Mouse (Mus musculus): Measurements from ENCODE around the gene Rtl5. TPM values are rescaled to one million over a fixed set of nuclear protein-coding genes. Genes with fewer than 3 reads are reported as not detected.
"Not testable (repeated sequence)": the region's sequence is repeated elsewhere in the genome, so short reads cannot be mapped to it uniquely, and the experiment has no call there.

The Rtl5 gene
- total RNA-seq (2021) = 1 to 10 TPM; 1.2 to 2.0 TPM
- long read RNA-seq, experiment 1, full-length matches to known transcripts = 1 of 1 reads
- long read RNA-seq, experiment 1, partial matches to known transcripts = 0 of 1 reads
- long read RNA-seq, experiment 1, other reads (novel, unspliced or antisense) = 0 of 1 reads
- long read RNA-seq, experiment 2 = 0 reads

- intact Hi-C loops (cut with DNase I; ENCODE audit: low total_unique reads) = no loop called here
- peak; percentile 77 for DNase-seq
These were observed at the start of gene Rtl5 for GRCm38 (mm10) chrX:102070591-102071471. Gene Rtl5 (minus strand): TSS chrX:102071304.

DNA sequence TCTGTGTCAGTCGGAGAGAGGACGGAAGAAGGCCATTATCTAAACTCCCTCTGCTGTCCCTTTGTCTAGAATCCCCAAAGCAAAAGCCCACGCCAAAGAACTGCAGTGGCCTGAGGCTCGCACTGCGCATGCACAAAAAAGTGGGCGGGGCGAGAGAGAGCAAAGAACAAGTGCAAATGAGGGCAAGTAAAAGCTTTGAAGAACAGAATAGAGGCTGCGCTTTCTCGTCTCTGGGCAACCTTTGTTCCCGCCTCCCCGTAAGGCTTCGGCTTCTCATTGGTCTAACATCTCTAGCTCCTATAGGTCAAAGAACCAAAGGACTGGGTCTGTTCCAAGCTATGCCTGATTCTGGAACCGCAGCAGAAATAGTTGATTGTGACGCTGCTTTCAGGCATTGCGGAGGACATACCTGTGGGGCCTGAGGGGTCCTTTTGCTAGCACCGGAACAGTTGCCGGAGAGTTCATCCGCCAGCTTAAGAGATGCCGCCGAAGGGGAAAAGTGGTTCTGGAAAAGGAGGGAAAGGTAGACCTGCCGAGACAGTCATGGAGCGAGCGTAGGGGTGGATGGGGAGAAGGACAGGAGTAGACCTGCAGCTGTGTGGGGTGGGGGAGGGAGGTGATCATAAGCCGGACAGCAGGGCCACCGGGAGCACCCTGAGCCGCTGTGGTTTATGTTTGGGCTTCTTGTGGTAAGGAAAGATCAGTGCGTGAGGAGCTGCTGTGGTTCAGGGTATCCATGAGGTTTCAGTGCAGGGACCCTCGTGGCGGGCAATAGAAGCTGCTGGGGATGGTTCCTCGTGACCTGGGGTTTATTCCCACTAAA, 48.1 kb upstream of the Rtl5 start, which contains the start of gene Pin4:
Gene Pin4 (plus strand): TSS at position 406 of the 823 bp plus-strand sequence.
- intact Hi-C loops (cut with DNase I; ENCODE audit: low total_unique reads) = no loop called here
- DNase-seq = peak; percentile 92

GRCm38 (mm10) chrX:102115676-102116075, 44.6 kb upstream of the Rtl5 start:
- no peak for DNase-seq
- intact Hi-C loops (cut with DNase I; ENCODE audit: low total_unique reads) = no loop called here

DNA sequence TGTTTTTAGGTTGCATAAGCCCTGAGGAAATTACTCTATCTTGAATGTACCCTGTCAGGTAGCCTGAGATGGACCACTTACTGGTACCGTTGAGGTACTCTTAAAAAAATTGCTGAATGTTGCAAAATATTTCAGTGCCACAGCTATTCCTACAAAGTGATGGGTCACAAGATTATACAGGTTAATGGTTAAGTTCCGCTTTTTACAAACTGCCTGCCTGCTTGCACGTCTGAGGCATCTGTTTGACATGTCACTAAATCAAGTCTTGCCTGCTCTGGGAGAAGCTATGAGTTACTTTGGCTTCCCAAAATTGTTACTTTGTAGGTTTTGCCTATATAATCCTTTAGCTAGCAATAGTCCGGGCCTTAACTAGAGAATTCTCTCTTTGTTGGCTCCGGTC, 38.2 kb upstream of the Rtl5 start:
- DNase-seq; intact Hi-C loops (cut with DNase I; ENCODE audit: low total_unique reads): not testable (repeated sequence)

DNA sequence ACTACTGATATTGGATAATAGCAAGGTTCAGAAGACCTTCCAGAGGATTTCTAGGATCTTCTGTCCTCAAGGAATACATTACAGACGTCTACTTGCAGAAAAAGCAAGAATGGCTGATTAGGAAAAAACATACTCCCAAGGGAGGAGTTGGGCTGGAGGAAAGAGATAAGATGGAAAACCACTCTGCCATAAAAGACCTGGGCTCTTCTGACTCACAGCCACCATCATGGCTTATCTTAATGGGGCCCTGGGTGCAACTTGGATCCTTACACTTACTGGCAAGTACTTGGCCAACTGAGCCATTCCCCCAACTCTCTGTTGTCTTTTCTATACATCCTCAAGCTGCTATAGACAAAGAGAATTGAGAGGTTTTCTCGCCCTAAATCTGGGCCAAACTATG, 32.7 kb upstream of the Rtl5 start:
- intact Hi-C loops (cut with DNase I; ENCODE audit: low total_unique reads); DNase-seq: not testable (repeated sequence)

DNA sequence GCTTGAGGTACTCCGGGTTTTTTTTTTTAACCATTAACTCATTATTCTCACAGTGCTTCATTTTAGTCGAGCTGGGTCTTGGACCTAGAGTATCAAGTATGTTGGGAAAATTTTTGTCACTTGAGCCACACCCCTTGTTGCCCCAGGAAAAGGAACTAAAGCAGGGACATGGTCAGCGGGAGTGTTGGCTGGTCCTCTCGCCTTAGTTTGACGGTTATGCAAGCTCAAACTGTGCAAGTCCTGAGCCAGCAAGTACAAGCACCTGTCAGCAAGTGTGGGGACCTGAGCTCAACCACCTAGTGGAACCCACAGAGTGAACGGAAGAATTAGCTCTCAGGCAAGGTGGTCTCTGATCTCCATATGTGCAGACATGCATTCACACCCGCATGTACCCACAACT, 30.8 kb upstream of the Rtl5 start:
- DNase-seq = no peak
- intact Hi-C loops (cut with DNase I; ENCODE audit: low total_unique reads) = no loop called here

- intact Hi-C loops (cut with DNase I; ENCODE audit: low total_unique reads) = no loop called here
- no peak for DNase-seq
These were observed 23.3 kb upstream of the Rtl5 start for GRCm38 (mm10) chrX:102094381-102094904.

GRCm38 (mm10) chrX:102090605-102091004, 19.5 kb upstream of the Rtl5 start:
- intact Hi-C loops (cut with DNase I; ENCODE audit: low total_unique reads) = no loop called here
- no peak for DNase-seq

DNA sequence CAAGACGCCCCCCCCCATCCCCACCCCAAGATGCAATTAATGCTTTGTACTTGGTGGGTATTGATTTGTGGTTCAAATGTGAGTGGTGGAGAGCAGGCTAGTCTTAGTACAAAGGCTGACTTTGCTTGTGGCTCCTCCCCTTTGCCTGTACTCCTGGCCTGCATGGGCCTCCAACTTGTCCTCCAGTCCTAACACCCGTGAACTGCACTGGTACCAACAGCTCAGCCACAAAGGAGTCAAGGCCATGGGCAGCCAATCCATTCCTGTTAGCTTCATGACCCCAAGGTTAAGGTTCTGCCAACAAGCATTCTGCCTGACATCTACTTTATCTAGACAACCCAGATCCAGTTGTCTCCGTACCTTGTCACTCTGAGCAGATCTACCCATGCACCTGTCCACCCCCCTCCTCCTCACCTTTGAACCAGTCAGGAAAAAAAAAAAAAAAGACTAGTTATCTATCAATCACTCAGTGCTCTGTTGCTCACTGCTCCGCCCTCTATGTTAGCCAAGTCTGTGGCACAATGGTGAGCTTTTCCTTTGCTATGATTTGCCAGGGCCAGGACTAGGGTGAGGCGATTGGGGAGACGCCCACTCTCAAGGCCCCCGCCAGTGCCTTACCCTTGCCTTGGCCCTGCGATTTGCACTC, 14.8 kb upstream of the Rtl5 start:
- no peak for DNase-seq
- intact Hi-C loops (cut with DNase I; ENCODE audit: low total_unique reads) = no loop called here

- intact Hi-C loops (cut with DNase I; ENCODE audit: low total_unique reads) = no loop called here
- no peak for DNase-seq
These were observed 11.2 kb upstream of the Rtl5 start for GRCm38 (mm10) chrX:102082340-102082739.

GRCm38 (mm10) chrX:102081573-102082279, 10.6 kb upstream of the Rtl5 start:
- no peak for DNase-seq
- intact Hi-C loops (cut with DNase I; ENCODE audit: low total_unique reads) = no loop called here

GRCm38 (mm10) chrX:102081076-102081475, 10.0 kb upstream of the Rtl5 start:
- intact Hi-C loops (cut with DNase I; ENCODE audit: low total_unique reads) = no loop called here
- no peak for DNase-seq

- DNase-seq = no peak
- intact Hi-C loops (cut with DNase I; ENCODE audit: low total_unique reads) = no loop called here
These were observed 6.0 kb upstream of the Rtl5 start for GRCm38 (mm10) chrX:102076886-102077765.

GRCm38 (mm10) chrX:102075158-102075557, 4.1 kb upstream of the Rtl5 start:
- DNase-seq = no peak
- intact Hi-C loops (cut with DNase I; ENCODE audit: low total_unique reads) = no loop called here

DNA sequence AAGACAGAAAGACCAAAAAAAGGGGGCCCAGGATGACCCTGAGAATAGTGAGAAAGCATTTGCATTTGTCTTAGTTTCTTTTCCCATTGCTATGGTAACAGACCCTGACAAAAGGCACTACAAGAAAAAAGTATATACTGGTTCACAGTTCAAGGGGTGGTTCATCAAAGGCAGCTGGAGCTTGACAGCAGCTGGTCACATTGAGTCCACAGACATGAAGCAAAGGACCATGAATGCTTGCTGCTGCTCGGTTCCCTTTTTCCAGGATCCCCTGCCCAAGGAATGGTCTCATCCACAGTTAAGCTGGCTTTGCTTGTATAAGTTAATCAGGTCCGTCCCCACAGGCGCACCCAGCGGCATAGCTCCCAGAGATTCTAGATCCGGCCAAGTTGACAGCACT, 3.3 kb upstream of the Rtl5 start:
- intact Hi-C loops (cut with DNase I; ENCODE audit: low total_unique reads) = no loop called here
- DNase-seq = no peak

DNA sequence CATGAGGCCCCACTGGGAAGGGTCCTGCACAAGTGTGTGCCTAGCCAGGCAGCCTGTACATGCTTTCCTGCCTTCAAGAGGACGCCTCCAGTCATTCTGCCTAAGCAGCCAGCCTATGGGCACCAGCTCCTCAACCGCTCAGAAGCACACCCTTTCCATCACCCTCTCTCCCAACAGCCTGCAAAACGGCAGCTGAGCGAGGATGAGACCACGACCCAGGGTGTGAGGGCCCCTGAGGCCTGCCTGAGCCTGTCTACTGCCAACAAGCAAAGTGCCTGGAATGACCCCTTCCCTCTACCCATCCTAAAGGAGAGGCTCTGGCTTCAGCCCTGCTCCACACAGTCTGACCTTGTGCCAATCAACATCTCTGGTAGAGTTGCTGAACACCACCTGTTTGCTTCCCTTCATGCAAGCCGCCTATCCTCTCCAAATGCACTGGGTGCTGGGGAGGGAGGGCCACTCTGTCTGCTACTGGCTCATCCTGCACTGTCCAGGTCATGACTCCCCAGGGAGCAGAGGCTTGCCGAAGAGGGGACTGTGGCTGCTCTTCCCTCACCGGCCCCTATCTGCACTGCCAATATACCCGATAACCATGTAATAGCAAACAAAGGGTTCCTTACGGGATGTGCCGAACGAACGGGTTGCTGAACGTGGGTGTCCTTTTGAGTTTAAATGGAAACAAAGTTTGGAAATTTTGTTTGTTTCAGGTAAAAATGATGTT, 2.7 kb upstream of the Rtl5 start:
- intact Hi-C loops (cut with DNase I; ENCODE audit: low total_unique reads) = no loop called here
- no peak for DNase-seq

GRCm38 (mm10) chrX:102071517-102071916, 413 bp upstream of the Rtl5 start:
- intact Hi-C loops (cut with DNase I; ENCODE audit: low total_unique reads) = no loop called here
- DNase-seq = no peak
